Mouse (Mus musculus): ENCODE measurements around the gene Gm45140. TPM values are rescaled to one million over a fixed set of nuclear protein-coding genes. Genes with fewer than 3 reads are reported as not detected.

Gene Gm45140
- 1 to 10 TPM; 1.6 to 2.9 TPM for total RNA-seq (2021)

- intact Hi-C loops (cut with DNase I): loop anchor here (2.0 kb wide), 1 partner anchor 23 kb away; the partner anchor contains the start of gene Rab43
- DNase-seq: no peak
Measured at GRCm38 (mm10) chr6:87835695-87836094, at the start of gene Gm45140. Gene Gm45140, minus strand, starts transcription at chr6:87835795.

- intact Hi-C loops (cut with DNase I): no loop called here
- DNase-seq: peak in 1 of 2 experiments; percentile 26
Measured at GRCm38 (mm10) chr6:87882816-87883215, 47.2 kb upstream of the Gm45140 start.

DNA sequence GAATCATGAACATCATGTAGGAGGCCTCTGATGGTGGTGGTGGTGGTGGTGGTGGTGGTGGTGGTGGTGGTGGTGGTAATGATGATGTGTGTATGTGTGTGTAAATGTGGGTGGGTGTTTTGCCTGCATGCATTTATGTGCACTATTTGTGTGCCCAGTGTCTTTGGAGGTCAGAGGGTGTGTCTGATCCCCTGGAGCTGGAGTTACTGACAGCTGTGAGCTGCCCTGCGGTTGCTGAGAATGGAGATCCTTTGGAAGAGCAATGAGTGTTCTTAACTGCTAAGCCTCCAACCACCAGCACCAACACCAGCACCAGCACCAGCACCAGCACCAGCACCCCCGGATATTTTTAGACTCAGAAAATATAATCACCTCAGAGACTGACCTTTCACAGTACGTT is 46.6 kb upstream of the Gm45140 start:
- DNase-seq: no peak
- intact Hi-C loops (cut with DNase I): no loop called here

- intact Hi-C loops (cut with DNase I): no loop called here
- no peak for DNase-seq
Measured at GRCm38 (mm10) chr6:87879628-87880027, 44.0 kb upstream of the Gm45140 start.

GRCm38 (mm10) chr6:87879010-87879409 is 43.4 kb upstream of the Gm45140 start:
- DNase-seq: no peak
- intact Hi-C loops (cut with DNase I): no loop called here

GRCm38 (mm10) chr6:87876068-87876643 is 40.6 kb upstream of the Gm45140 start:
- peak; percentile 40 to 58 for DNase-seq

GRCm38 (mm10) chr6:87875562-87875961 is 40.0 kb upstream of the Gm45140 start:
- no peak for DNase-seq
- intact Hi-C loops (cut with DNase I): no loop called here

More at GRCm38 (mm10) chr6:87876068-87876643, 40.6 kb upstream of the Gm45140 start:
- intact Hi-C loops (cut with DNase I): no loop called here

- peak; percentile 80 to 83 for DNase-seq
- intact Hi-C loops (cut with DNase I): no loop called here
Measured at GRCm38 (mm10) chr6:87875083-87875482, 39.5 kb upstream of the Gm45140 start.

DNA sequence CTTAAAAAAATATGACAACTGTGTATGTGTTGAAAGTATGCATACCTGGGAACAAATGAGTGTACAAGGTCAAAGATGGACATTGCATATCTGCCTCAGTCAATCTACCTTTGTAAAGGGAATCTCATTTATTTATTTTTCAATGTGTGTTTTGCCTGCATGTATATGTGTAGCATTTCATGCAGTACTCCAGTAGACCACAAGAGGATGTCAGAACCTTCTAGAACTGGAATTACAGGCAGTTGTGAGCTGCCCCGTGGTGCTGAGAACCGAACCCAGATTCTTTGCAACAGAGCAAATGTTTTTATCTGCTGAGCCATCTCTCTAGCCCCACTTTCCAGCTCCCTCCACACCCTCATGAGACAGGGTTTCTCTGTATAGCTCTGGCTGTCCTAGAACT is 38.4 kb upstream of the Gm45140 start:
- DNase-seq: no peak
- intact Hi-C loops (cut with DNase I): no loop called here

DNA sequence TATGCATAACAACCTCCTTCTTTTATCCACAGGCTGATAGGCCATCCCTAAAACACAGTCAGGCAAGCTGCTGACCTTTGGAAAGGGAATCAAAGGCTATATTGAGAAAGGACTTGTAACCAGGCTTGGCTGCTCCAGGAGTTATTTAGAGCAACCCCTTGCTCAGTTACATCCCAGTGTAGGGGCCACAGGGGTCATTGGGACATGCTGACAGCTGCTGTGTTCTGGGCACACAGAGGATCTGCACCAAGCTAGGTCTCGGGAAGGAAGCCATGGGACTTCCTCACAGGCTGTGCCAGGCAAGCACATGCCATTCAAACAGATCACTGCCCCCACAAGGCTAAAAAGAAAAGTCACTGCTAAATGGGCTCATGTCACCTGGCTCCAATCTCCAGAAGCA is 37.5 kb upstream of the Gm45140 start:
- intact Hi-C loops (cut with DNase I): no loop called here
- peak; percentile 58 to 79 for DNase-seq

DNA sequence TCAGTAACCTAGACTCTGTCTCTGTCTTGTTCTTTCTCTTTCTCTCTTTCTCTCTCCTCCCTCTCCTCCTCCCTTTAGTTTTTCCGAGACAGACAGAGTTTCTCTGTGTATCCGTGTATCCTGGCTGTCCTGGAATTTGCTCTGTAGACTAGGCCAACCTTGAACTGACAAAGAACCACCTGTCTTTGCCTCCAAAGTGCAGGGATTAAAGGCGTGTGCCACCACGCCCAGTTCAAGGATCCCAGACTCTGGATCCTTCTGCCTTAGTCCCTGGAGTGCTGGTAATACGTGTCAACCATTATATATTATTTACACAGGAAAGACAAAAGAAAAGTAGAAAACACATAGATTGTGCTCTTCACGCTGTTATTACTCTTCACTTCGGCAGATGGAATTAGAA is 35.6 kb upstream of the Gm45140 start:
- no peak for DNase-seq
- intact Hi-C loops (cut with DNase I): no loop called here

DNA sequence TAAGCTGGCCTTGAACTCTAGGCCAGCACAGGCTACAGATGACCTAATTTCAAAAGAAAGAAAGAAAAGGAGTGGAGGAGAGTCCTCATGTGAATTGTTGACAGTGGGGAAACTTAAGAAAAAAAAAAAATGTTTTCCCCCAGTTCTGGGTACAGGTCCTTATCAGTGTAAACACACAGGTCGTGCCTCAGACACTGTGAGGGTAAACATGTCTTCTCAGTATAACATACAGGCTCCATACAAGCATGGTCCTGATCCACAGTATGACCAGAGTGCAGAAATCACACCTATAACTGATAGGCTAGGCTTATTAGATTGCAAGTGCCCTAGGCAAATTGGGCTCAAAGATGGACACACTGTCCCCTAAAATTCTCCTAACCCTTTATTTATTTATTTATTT is 34.8 kb upstream of the Gm45140 start:
- no peak for DNase-seq
- intact Hi-C loops (cut with DNase I): no loop called here

DNA sequence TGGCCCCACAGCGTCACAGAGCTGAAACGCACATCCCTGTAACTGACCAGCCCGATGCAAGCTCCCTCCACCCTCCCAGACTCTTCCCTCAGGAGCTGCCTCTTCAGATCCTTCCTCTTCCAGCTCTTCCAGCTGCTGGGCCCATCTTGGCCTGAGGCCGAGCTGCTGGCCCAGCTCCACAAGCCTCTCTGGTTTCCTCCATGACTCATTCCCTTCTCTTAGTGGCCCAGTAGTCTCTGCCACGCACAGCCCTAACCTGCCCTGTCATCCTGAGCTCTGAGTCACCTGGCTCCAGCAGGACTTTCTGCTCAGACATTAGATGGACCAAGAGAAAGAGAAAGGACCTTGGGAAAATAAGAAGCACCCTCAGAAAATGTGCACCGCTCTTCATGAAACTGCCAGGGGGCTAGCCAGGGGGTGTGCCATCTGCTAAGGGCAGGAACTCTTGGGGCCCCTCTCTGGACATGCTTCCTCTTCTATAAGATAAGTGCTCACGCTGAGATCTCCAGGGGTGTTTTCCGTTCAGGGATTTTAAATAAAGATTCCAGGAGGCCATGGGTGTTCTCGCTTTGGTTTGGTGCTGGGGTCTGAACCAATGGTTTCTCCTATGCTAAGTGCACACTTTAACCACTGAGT is 33.4 kb upstream of the Gm45140 start:
- peak; percentile 90 to 92 for DNase-seq

GRCm38 (mm10) chr6:87867256-87867655 is 31.7 kb upstream of the Gm45140 start:
- DNase-seq: no peak
- intact Hi-C loops (cut with DNase I): no loop called here

More for the DNA sequence above, 33.4 kb upstream of the Gm45140 start:
- intact Hi-C loops (cut with DNase I): no loop called here

- DNase-seq: no peak
- intact Hi-C loops (cut with DNase I): no loop called here
Measured at GRCm38 (mm10) chr6:87866211-87866610, 30.6 kb upstream of the Gm45140 start.

- intact Hi-C loops (cut with DNase I): no loop called here
- DNase-seq: no peak
Measured at GRCm38 (mm10) chr6:87857071-87857470, 21.5 kb upstream of the Gm45140 start.

- intact Hi-C loops (cut with DNase I): loop anchor here (5.0 kb wide), 1 partner anchor 34 kb away; the partner anchor contains the start of gene Copg1
- DNase-seq: no peak
Measured at GRCm38 (mm10) chr6:87853446-87853845, 17.9 kb upstream of the Gm45140 start.

- DNase-seq: no peak
- intact Hi-C loops (cut with DNase I): loop anchor here (5.0 kb wide), 1 partner anchor 35 kb away; the partner anchor contains the start of gene Copg1
Measured at GRCm38 (mm10) chr6:87851871-87852270, 16.3 kb upstream of the Gm45140 start.

- intact Hi-C loops (cut with DNase I): loop anchor here (5.0 kb wide), 1 partner anchor 36 kb away; the partner anchor contains the start of gene Copg1
- DNase-seq: peak; percentile 97
Measured at GRCm38 (mm10) chr6:87850900-87851614, 15.5 kb upstream of the Gm45140 start, which contains the start of gene Cnbp. Gene Cnbp, minus strand, starts transcription at chr6:87851106.

GRCm38 (mm10) chr6:87850155-87850899 is 14.7 kb upstream of the Gm45140 start:
- peak; percentile 71 to 72 for DNase-seq
- intact Hi-C loops (cut with DNase I): loop anchor here (5.0 kb wide), 1 partner anchor 37 kb away; the partner anchor contains the start of gene Copg1

DNA sequence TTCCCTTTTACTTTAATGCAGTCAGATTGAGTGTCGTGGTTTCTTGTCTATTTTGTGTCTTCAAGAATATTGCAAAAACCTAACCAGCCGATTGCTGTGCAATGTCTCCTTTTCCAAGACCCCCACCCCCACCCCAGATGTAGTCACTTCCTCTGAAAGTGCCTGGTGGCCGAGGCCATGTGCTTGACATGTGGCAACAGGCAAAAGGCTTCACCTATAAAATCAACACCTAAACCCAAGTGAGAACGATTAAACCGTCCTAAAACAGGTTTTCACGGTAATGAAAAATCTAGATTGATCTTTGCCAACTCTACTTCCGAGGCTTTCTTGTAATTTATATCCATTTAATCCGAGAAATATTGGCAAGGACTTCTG is 14.2 kb upstream of the Gm45140 start:
- intact Hi-C loops (cut with DNase I): loop anchor here (5.0 kb wide), 1 partner anchor 38 kb away; the partner anchor contains the start of gene Copg1
- peak in 1 of 2 experiments; percentile 16 for DNase-seq

Data from heart, postnatal 10 days (tissue).